Comparison of ENCODE assay signal across 7 mouse cellular contexts in genomic region chr2:102166550-102167325, GRCm38 (mm10). TPM values are rescaled to one million over a fixed set of nuclear protein-coding genes. Genes with fewer than 3 reads are reported as not detected.
DNase-seq lines count a peak whose midpoint lies in the region; ATAC-seq and TF ChIP-seq lines count a peak whose summit lies in the region.

No protein-coding gene starts in this region.

- WGBS in heart, adult 2 months, result 29% methylated on average over 15 of the region's 15 CpGs
- 59% methylated on average over 15 of the region's 15 CpGs for WGBS in kidney, adult 2 months
- 46% methylated on average over 15 of the region's 15 CpGs for WGBS in midbrain, embryonic 14.5 days

- no peaks in the 10 kb centered on the region for H3K36me3 ChIP-seq in ES-Bruce4 (ENCODE audit: control insufficient read depth, insufficient read depth, low read length, poor library complexity, severe bottlenecking)
- no peaks in the 10 kb centered on the region for H3K36me3 ChIP-seq in heart, adult 2 months (ENCODE audit: control insufficient read depth, insufficient read depth, low read length)
- H3K36me3 ChIP-seq in kidney, adult 2 months (ENCODE audit: control insufficient read depth, insufficient read depth, low read length), result no peaks in the 10 kb centered on the region
- H3K36me3 ChIP-seq in midbrain, embryonic 14.5 days (ENCODE audit: control insufficient read depth, insufficient read depth, low read length), result no peaks in the 10 kb centered on the region

- H3K4me2 ChIP-seq in midbrain, embryonic 14.5 days (ENCODE audit: low read length), result no peak overlapping the region

- peak; percentile 23; the same call in 1 of the 2 replicates for TF ChIP-seq EP300 in ES-Bruce4 (IDR thresholded peaks at IDR 0.05; ENCODE audit: insufficient read depth, low read depth, low read length)
- no peak for TF ChIP-seq EP300 in heart, adult 2 months (IDR thresholded peaks at IDR 0.05; ENCODE audit: insufficient read depth, low read depth, low read length)

- no peak overlapping the region for H3K9ac ChIP-seq in ES-Bruce4 (ENCODE audit: low read depth, poor library complexity, severe bottlenecking)
- H3K9ac ChIP-seq in heart, adult 2 months (ENCODE audit: low read depth, low read length), result no peak overlapping the region
- H3K9ac ChIP-seq in midbrain, embryonic 14.5 days (replicated peaks; ENCODE audit: low read length), result no peak overlapping the region

- H3K79me2 ChIP-seq in heart, adult 2 months (replicated peaks; ENCODE audit: control insufficient read depth, insufficient read depth, low read length), result no peaks in the 10 kb centered on the region

- peak overlapping the region; percentile 7 for H3K4me3 ChIP-seq in ES-Bruce4 (ENCODE audit: low read depth, low read length)
- no peak overlapping the region for H3K4me3 ChIP-seq in heart, adult 2 months
- no peak overlapping the region for H3K4me3 ChIP-seq in kidney, adult 2 months (ENCODE audit: insufficient read depth, low read depth, low read length)
- no peak overlapping the region for H3K4me3 ChIP-seq in midbrain, embryonic 14.5 days (replicated peaks; ENCODE audit: low read depth, low read length)

- H3K27ac ChIP-seq in ES-Bruce4 (ENCODE audit: insufficient read depth, low read length), result no peak overlapping the region
- no peak overlapping the region for H3K27ac ChIP-seq in heart, adult 2 months
- no peak overlapping the region for H3K27ac ChIP-seq in kidney, adult 2 months (ENCODE audit: insufficient read depth, low read depth, low read length)
- H3K27ac ChIP-seq in midbrain, embryonic 14.5 days (replicated peaks; ENCODE audit: low read depth, low read length), result peak overlapping the region; percentile 15; the same call in 1 of the 2 replicates

- H3K4me1 ChIP-seq in ES-Bruce4 (ENCODE audit: control insufficient read depth, insufficient read depth, low read length), result peaks cover 4% of the 10 kb centered on the region
- H3K4me1 ChIP-seq in heart, adult 2 months (ENCODE audit: control insufficient read depth, insufficient read depth, low read length), result peaks cover 7% of the 10 kb centered on the region
- no peaks in the 10 kb centered on the region; the same call in 1 of the 2 replicates for H3K4me1 ChIP-seq in kidney, adult 2 months (ENCODE audit: control insufficient read depth, insufficient read depth, low read length)
- peaks cover 15% of the 10 kb centered on the region for H3K4me1 ChIP-seq in midbrain, embryonic 14.5 days (ENCODE audit: control insufficient read depth, insufficient read depth, low read length)

- intact Hi-C loops in heart, adult 2 months (cut with DNase I), result no loop called here

- no peaks in the 10 kb centered on the region for H3K9me3 ChIP-seq in ES-Bruce4 (replicated peaks; ENCODE audit: control insufficient read depth, insufficient read depth, low read length, poor library complexity, severe bottlenecking)
- no peaks in the 10 kb centered on the region for H3K9me3 ChIP-seq in midbrain, embryonic 14.5 days (ENCODE audit: control insufficient read depth, low read length)

- no peak for TF ChIP-seq POLR2A in ES-Bruce4 (IDR thresholded peaks at IDR 0.05; ENCODE audit: insufficient read depth, low read length)
- no peak for TF ChIP-seq POLR2A in heart, adult 2 months (IDR thresholded peaks at IDR 0.05; ENCODE audit: insufficient read depth, low read depth, low read length)
- no peak for TF ChIP-seq POLR2A in kidney, adult 2 months (IDR thresholded peaks at IDR 0.05; ENCODE audit: low read depth, low read length)

- no peaks in the 10 kb centered on the region for H3K27me3 ChIP-seq in ES-Bruce4 (ENCODE audit: control insufficient read depth, insufficient read depth, low read length, poor library complexity, severe bottlenecking)
- H3K27me3 ChIP-seq in heart, adult 2 months (ENCODE audit: control insufficient read depth, insufficient read depth, low read length), result no peaks in the 10 kb centered on the region
- no peaks in the 10 kb centered on the region for H3K27me3 ChIP-seq in kidney, adult 2 months (replicated peaks; ENCODE audit: control insufficient read depth, insufficient read depth, low read length)
- no peaks in the 10 kb centered on the region for H3K27me3 ChIP-seq in midbrain, embryonic 14.5 days (ENCODE audit: control insufficient read depth, insufficient read depth, low read length)

- no peak for TF ChIP-seq CTCF in ES-Bruce4 (IDR thresholded peaks at IDR 0.05; ENCODE audit: low read depth, low read length)
- peak; percentile 39 for TF ChIP-seq CTCF in heart, adult 2 months (IDR thresholded peaks at IDR 0.05)
- TF ChIP-seq CTCF in kidney, adult 2 months (conservative IDR thresholded peaks at IDR 0.05; ENCODE audit: insufficient read depth, insufficient read length, low read depth, low read length), result 0 out of 2 replicates have a peak, but pooled peaks have one; percentile 10

- peak; percentile 41; the same call in 1 of the 2 replicates for ATAC-seq in midbrain, embryonic 14.5 days (ENCODE audit: low FRiP score, low TSS enrichment)
- no peak for ATAC-seq in activated CD4-positive, CD25-positive, alpha-beta regulatory T cell, adult 4 months

- peak; percentile 92 for DNase-seq in ZHBTc4 (ENCODE audit: low read depth, low spot score)
- DNase-seq in heart, adult 2 months, result peak; percentile 29 to 33
- DNase-seq in kidney, adult 2 months, result peak; percentile 59
- peak; percentile 42 for DNase-seq in midbrain, embryonic 14.5 days
- no peak for DNase-seq in right cerebral cortex, postnatal 36 days (ENCODE audit: low spot score in 2 of 2)

RNA-seq across cellular contexts. Expression of gene Ldlrad3, which starts 19.4 kb away (rescaled TPM):
- polyA plus RNA-seq in ES-Bruce4 (2011; ENCODE audit: insufficient read depth, insufficient read length, low read depth, missing spikeins), result 14.9 and 15.7 TPM in 2 replicates
- 1 to 10 TPM; 3.3 to 3.8 TPM for total RNA-seq in heart, adult 2 months (2021)
- polyA plus RNA-seq in heart, adult 2 months (2012; rRNA removed), result 4.8 and 5.3 TPM in 2 replicates
- polyA plus RNA-seq in kidney, adult 2 months (2012; rRNA removed), result 16.2 and 18.5 TPM in 2 replicates
- 17.9 and 34.0 TPM in 2 replicates for polyA plus RNA-seq in midbrain, embryonic 14.5 days (2014; fragmentation: Nextera tagmentation; extraction: Ambion mirVana)
- under 1 TPM; 0.28 to 0.70 TPM for polyA plus RNA-seq in activated CD4-positive, CD25-positive, alpha-beta regulatory T cell, adult 4 months (2017; shearing (Covaris generic))

Comparison
In these comparisons a context has a peak if more than half of its experiments do, and no peak if none do; other contexts are left out.
1. DNase-seq: peak in ZHBTc4 (single experiment), heart, adult 2 months (2 of 2), kidney, adult 2 months (single experiment) and midbrain, embryonic 14.5 days (single experiment); none in right cerebral cortex, postnatal 36 days (0 of 2).